Mouse (Mus musculus) intestine, embryonic 14.5 days (tissue): ENCODE results near the gene Tmem63b. TPM values are rescaled to one million over a fixed set of nuclear protein-coding genes. Genes with fewer than 3 reads are reported as not detected.

ENCODE experiments used
- ATAC-seq: fragments of 200-750 bp; cut with Nextera tagmentation; replicated peaks from 2 replicates; pipeline ENCODE4 v1.8.0; 2017; ENCODE audit warnings: low read depth, moderate number of reproducible peaks, moderate TSS enrichment, moderate library complexity; ENCODE audit not compliant: low FRiP score, low TSS enrichment
- DNase-seq: peaks from one replicate; pipeline ENCODE4 v3.0.0-alpha.2; 2018; ENCODE audit warnings: low spot score
- H3K27ac ChIP-seq: fragments of 300-500 bp; sonication (generic); 2 replicates; pipeline ENCODE4 v1.5.1; 2014; ENCODE audit warnings: low read depth, mild to moderate bottlenecking, control low read depth
- H3K27me3 ChIP-seq: fragments of 300-500 bp; sonication (generic); replicated peaks from 2 replicates; pipeline ENCODE4 v1.6.1; 2014; ENCODE audit warnings: low read length, control low read depth; ENCODE audit not compliant: control insufficient read depth, insufficient read depth
- H3K36me3 ChIP-seq: fragments of 300-500 bp; sonication (generic); 2 replicates; pipeline ENCODE4 v1.6.1; 2014; ENCODE audit warnings: low read length, control low read depth; ENCODE audit not compliant: control insufficient read depth, insufficient read depth
- H3K4me1 ChIP-seq: fragments of 300-500 bp; sonication (generic); replicated peaks from 2 replicates; pipeline ENCODE4 v1.6.1; 2014; ENCODE audit warnings: low read length, control low read depth, mixed read lengths; ENCODE audit not compliant: control insufficient read depth, insufficient read depth
- H3K4me2 ChIP-seq: fragments of 300-500 bp; sonication (generic); 2 replicates; pipeline ENCODE4 v1.6.1; 2014; ENCODE audit warnings: low read length
- H3K4me3 ChIP-seq: fragments of 300-500 bp; sonication (generic); 2 replicates; pipeline ENCODE4 v1.5.1; 2014; ENCODE audit warnings: low read depth, low read length, control low read depth, mixed read lengths
- H3K9ac ChIP-seq: fragments of 300-500 bp; sonication (generic); 2 replicates; pipeline ENCODE4 v1.6.1; 2014; ENCODE audit warnings: mild to moderate bottlenecking, low read length
- H3K9me3 ChIP-seq: fragments of 300-500 bp; sonication (generic); 2 replicates; pipeline ENCODE4 v1.6.1; 2016; ENCODE audit warnings: low read length, control low read depth; ENCODE audit not compliant: control insufficient read depth
- WGBS: fragments of 180-500 bp; shearing (Covaris S2); extraction: QIAGEN DNeasy Blood & Tissue Kit; methylation state at CpG from one replicate; pipeline ENCODE4 v1.1.7; 2014; 5-methylcytosine and 5-hydroxymethylcytosine counted together
- polyA plus RNA-seq: library from polyadenylated mRNA; unstranded; fragments of >200 nt; fragmentation: Nextera tagmentation; extraction: Ambion mirVana; gene quantifications from 2 replicates; pipeline ENCODE4 v1.2.1, GENCODE M21; 2014

Tmem63b gene
- polyA plus RNA-seq, 1 experiment from 2014 or later: 29.3 TPM

- WGBS: 83% methylated on average over 6 of the region's 6 CpGs
- DNase-seq (no peak), ATAC-seq (no peak)
- no peak overlapping the region for H3K9ac ChIP-seq
- no peak overlapping the region for H3K4me2 ChIP-seq
- no peaks in the 10 kb centered on the region for H3K9me3 ChIP-seq
- no peaks in the 10 kb centered on the region for H3K27me3 ChIP-seq
- no peak overlapping the region for H3K4me3 ChIP-seq
- H3K36me3 ChIP-seq: no peaks in the 10 kb centered on the region
- no peak overlapping the region for H3K27ac ChIP-seq
- H3K4me1 ChIP-seq: peaks cover 16% of the 10 kb centered on the region; the same call in 1 of the 2 replicates
Measured at GRCm38 (mm10) chr17:45617655-45618054, 69.0 kb downstream of the Tmem63b start.

- Histone ChIP-seq H3K9me3 (no peaks in the 10 kb centered on the region), H3K4me3 (no peak overlapping the region), H3K36me3 (no peaks in the 10 kb centered on the region), H3K4me2 (no peak overlapping the region), H3K27me3 (no peaks in the 10 kb centered on the region), H3K9ac (no peak overlapping the region), H3K4me1 (peaks cover 16% of the 10 kb centered on the region; the same call in 1 of the 2 replicates), H3K27ac (no peak overlapping the region)
- ATAC-seq (no peak), DNase-seq (no peak)
- 76% methylated on average over 3 of the region's 3 CpGs for WGBS
Measured at GRCm38 (mm10) chr17:45616679-45617078, 70.0 kb downstream of the Tmem63b start.

- Histone ChIP-seq H3K9me3 (no peaks in the 10 kb centered on the region), H3K9ac (no peak overlapping the region), H3K4me2 (no peak overlapping the region), H3K4me3 (no peak overlapping the region), H3K27ac (no peak overlapping the region), H3K27me3 (no peaks in the 10 kb centered on the region), H3K4me1 (peaks cover 16% of the 10 kb centered on the region; the same call in 1 of the 2 replicates), H3K36me3 (no peaks in the 10 kb centered on the region)
- DNase-seq (no peak), ATAC-seq (no peak)
- WGBS: 61% methylated on average over 4 of the region's 4 CpGs
Measured at GRCm38 (mm10) chr17:45616046-45616650, 70.6 kb downstream of the Tmem63b start.

GRCm38 (mm10) chr17:45612921-45613320 is 73.8 kb downstream of the Tmem63b start:
- no peak overlapping the region for H3K27ac ChIP-seq
- no peaks in the 10 kb centered on the region for H3K4me1 ChIP-seq
- DNase-seq (no peak), ATAC-seq (no peak)
- no peak overlapping the region for H3K4me3 ChIP-seq
- no peak overlapping the region for H3K4me2 ChIP-seq
- no peak overlapping the region for H3K9ac ChIP-seq
- H3K9me3 ChIP-seq: no peaks in the 10 kb centered on the region
- WGBS: 81% methylated on average over 7 of the region's 7 CpGs
- no peaks in the 10 kb centered on the region for H3K27me3 ChIP-seq
- H3K36me3 ChIP-seq: no peaks in the 10 kb centered on the region

GRCm38 (mm10) chr17:45612008-45612407 is 74.7 kb downstream of the Tmem63b start:
- Histone ChIP-seq H3K9ac (no peak overlapping the region), H3K9me3 (no peaks in the 10 kb centered on the region), H3K4me1 (no peaks in the 10 kb centered on the region), H3K27ac (no peak overlapping the region), H3K4me3 (no peak overlapping the region), H3K27me3 (no peaks in the 10 kb centered on the region), H3K36me3 (no peaks in the 10 kb centered on the region), H3K4me2 (no peak overlapping the region)
- WGBS: 64% methylated on average over 8 of the region's 8 CpGs
- ATAC-seq: no peak
- DNase-seq: no peak

Other genes with a start within 250 kb of the Tmem63b start
- gene Spats1, start 211.5 kb downstream of the Tmem63b start, polyA plus RNA-seq: 0.59 and 0.65 TPM in 2 replicates
- gene Aars2, start 180.1 kb downstream of the Tmem63b start, polyA plus RNA-seq: 16.1 and 17.3 TPM in 2 replicates
- gene Tcte1, start 163.5 kb downstream of the Tmem63b start, polyA plus RNA-seq: 0.60 and 0.70 TPM in 2 replicates
- 2.1 and 2.3 TPM in 2 replicates for gene Tmem151b, start 137.2 kb downstream of the Tmem63b start, polyA plus RNA-seq
- gene Nfkbie, start 131.2 kb downstream of the Tmem63b start, polyA plus RNA-seq: 3.7 and 4.0 TPM in 2 replicates
- 136 and 146 TPM in 2 replicates for gene Slc35b2, start 123.0 kb downstream of the Tmem63b start, polyA plus RNA-seq
- gene Hsp90ab1, start 113.6 kb downstream of the Tmem63b start, polyA plus RNA-seq: 1,628 and 1,680 TPM in 2 replicates
- gene Slc29a1, start 87.3 kb downstream of the Tmem63b start, polyA plus RNA-seq: 79.7 and 82.7 TPM in 2 replicates
- 0.31 TPM in 1 of 2 replicates, not detected in the other for gene Mymx, start 84.8 kb downstream of the Tmem63b start, polyA plus RNA-seq
- not detected in 2 replicates for gene Capn11, start 27.6 kb downstream of the Tmem63b start, polyA plus RNA-seq
- 168 and 173 TPM in 2 replicates for gene Mrpl14, start 583 bp downstream of the Tmem63b start, polyA plus RNA-seq
- not detected in 2 replicates for gene 1600014C23Rik, start 46.9 kb upstream of the Tmem63b start, polyA plus RNA-seq